Mouse (Mus musculus): Measurements from ENCODE around the gene Afap1l2. TPM values are rescaled to one million over a fixed set of nuclear protein-coding genes. Genes with fewer than 3 reads are reported as not detected.

The Afap1l2 gene
- polyA plus RNA-seq (2017; shearing (Covaris generic)), result not detected

GRCm38 (mm10) chr19:57007781-57008710, at the start of gene Afap1l2:
Gene Afap1l2 (minus strand): TSS chr19:57008228.

GRCm38 (mm10) chr19:56873816-56874600, 134.0 kb downstream of the Afap1l2 start, which contains the start of gene Vwa2:
Gene Vwa2 (plus strand): TSS chr19:56874249.

Other genes with a start within 250 kb of the Afap1l2 start
- 25.8 TPM for gene Ccdc186, start 186.0 kb downstream of the Afap1l2 start, polyA plus RNA-seq (2017; shearing (Covaris generic))
- not detected for gene Tdrd1, start 182.0 kb downstream of the Afap1l2 start, polyA plus RNA-seq (2017; shearing (Covaris generic))
- gene Vwa2, start 134.0 kb downstream of the Afap1l2 start, polyA plus RNA-seq (2017; shearing (Covaris generic)), result not detected